8 mouse cellular contexts compared by ENCODE assay signal in the genomic region with DNA sequence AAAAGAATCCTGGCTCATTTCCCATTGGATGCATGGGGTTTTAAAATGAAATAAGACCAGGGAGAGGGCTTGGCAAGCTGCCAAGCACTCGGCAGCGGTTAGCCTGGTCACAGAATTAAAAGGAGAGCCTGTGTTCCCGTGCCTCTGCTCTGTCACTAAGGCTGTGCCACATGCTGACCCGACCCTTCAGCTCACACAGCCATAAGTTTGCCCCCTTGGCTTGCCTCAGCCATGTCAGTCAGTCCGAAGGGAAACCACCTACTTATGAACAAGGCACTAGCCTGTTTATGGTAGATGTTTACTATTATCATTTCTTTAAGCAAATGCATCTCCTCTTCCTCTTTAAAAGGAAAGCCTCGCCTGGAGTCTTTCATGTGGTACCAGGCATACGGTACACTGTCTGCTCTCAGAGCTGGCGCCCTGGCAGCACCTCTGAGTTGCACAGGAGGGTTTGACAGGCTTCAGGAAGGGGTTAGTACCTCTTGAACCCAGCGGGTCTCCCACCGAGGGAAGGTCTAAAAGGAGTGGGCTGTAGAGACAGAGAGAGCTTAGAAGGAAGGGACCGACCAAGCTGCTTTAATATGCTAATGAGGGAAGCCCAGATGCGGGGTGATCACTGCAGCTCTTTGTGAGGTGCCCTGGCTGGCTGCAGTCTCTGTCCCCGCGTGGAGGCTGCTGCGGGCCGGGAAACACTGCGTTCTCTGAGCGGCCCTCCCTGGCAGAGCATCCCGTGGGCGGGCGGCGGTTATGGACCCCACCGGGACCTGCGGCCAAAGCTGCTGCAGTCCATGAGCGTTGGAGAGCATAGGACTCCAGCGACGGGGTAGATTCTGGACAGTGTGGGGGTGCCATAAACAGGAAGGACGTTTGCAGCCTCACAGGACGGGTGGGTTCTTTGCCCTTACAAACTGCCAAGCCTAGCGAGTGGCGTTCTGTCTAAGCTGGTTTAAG. TPM values are rescaled to one million over a fixed set of nuclear protein-coding genes. Genes with fewer than 3 reads are reported as not detected.
DNase-seq lines count a peak whose midpoint lies in the region; ATAC-seq and TF ChIP-seq lines count a peak whose summit lies in the region.

No protein-coding gene starts in this region.

- peaks cover 6% of the 10 kb centered on the region; the same call in 1 of the 2 replicates for H3K4me1 ChIP-seq in heart, embryonic 11.5 days (ENCODE audit: control insufficient read depth, insufficient read depth, low read length)
- no peaks in the 10 kb centered on the region; the same call in 1 of the 2 replicates for H3K4me1 ChIP-seq in kidney, postnatal 0 days (replicated peaks; ENCODE audit: insufficient read depth, low read length)
- no peaks in the 10 kb centered on the region for H3K4me1 ChIP-seq in liver, embryonic 14.5 days (replicated peaks; ENCODE audit: control insufficient read depth in 2 of 2, insufficient read depth in 2 of 2, low read length in 1 of 2)

- no peaks in the 10 kb centered on the region for H3K27me3 ChIP-seq in heart, embryonic 11.5 days (ENCODE audit: control insufficient read depth, insufficient read depth, low read length)
- H3K27me3 ChIP-seq in kidney, postnatal 0 days (ENCODE audit: insufficient read depth, low read length), result no peaks in the 10 kb centered on the region
- no peaks in the 10 kb centered on the region for H3K27me3 ChIP-seq in liver, embryonic 14.5 days (ENCODE audit: control insufficient read depth, insufficient read depth, low read length)

- peak; percentile 4 for DNase-seq in ovary, postnatal 14 days (ENCODE audit: low spot score)
- no peak for DNase-seq in ovary, adult 18-20 months (ENCODE audit: low spot score)
- peak; percentile 58 for DNase-seq in kidney, postnatal 0 days (ENCODE audit: low spot score)
- DNase-seq in liver, embryonic 14.5 days (ENCODE audit: low read depth in 3 of 3, low spot score in 3 of 3), result no peak
- DNase-seq in right cerebral cortex, postnatal 25 days, result peak; percentile 60
- DNase-seq in urinary bladder, postnatal 10 days (ENCODE audit: low spot score), result no peak

- H3K4me2 ChIP-seq in heart, embryonic 11.5 days, result peak overlapping the region; percentile 81
- H3K4me2 ChIP-seq in kidney, postnatal 0 days (ENCODE audit: low read length), result peak overlapping the region; percentile 92
- peak overlapping the region; percentile 27 for H3K4me2 ChIP-seq in liver, embryonic 14.5 days (ENCODE audit: low read depth)

- peak overlapping the region; percentile 58 for H3K9ac ChIP-seq in heart, embryonic 11.5 days (ENCODE audit: low read depth, low read length)
- H3K9ac ChIP-seq in kidney, postnatal 0 days (ENCODE audit: low read depth, low read length), result peak overlapping the region; percentile 55
- H3K9ac ChIP-seq in liver, embryonic 14.5 days (replicated peaks), result no peak overlapping the region

- peak; percentile 50 for ATAC-seq in common myeloid progenitor, adult 5-6 weeks (replicated peaks; ENCODE audit: low read depth, poor library complexity, severe bottlenecking)
- peak; percentile 67; the same call in 1 of the 2 replicates for ATAC-seq in heart, embryonic 11.5 days (replicated peaks; ENCODE audit: insufficient number of reproducible peaks, low FRiP score, low TSS enrichment)
- ATAC-seq in kidney, postnatal 0 days (replicated peaks; ENCODE audit: low FRiP score, low read depth), result peak; percentile 69; the same call in 1 of the 2 replicates
- no peak for ATAC-seq in liver, embryonic 14.5 days (ENCODE audit: insufficient read depth)

- no peak for TF ChIP-seq CTCF in kidney, postnatal 0 days (IDR thresholded peaks at IDR 0.05; ENCODE audit: low read depth)
- TF ChIP-seq CTCF in liver, embryonic 14.5 days (IDR thresholded peaks at IDR 0.05; ENCODE audit: low read depth), result no peak

- no peak overlapping the region for H3K27ac ChIP-seq in heart, embryonic 11.5 days (ENCODE audit: low read depth, low read length)
- H3K27ac ChIP-seq in kidney, postnatal 0 days, result no peak overlapping the region
- no peak overlapping the region for H3K27ac ChIP-seq in liver, embryonic 14.5 days

- TF ChIP-seq EP300 in liver, embryonic 14.5 days (IDR thresholded peaks at IDR 0.05; ENCODE audit: low read depth), result no peak

- peak overlapping the region; percentile 45 for H3K4me3 ChIP-seq in heart, embryonic 11.5 days (ENCODE audit: low read depth, low read length)
- H3K4me3 ChIP-seq in kidney, postnatal 0 days (replicated peaks; ENCODE audit: low read depth, low read length), result peak overlapping the region; percentile 31
- no peak overlapping the region for H3K4me3 ChIP-seq in liver, embryonic 14.5 days (ENCODE audit: insufficient read depth in 1 of 2, low read depth in 2 of 2, low read length in 2 of 2)

- no peaks in the 10 kb centered on the region for H3K9me3 ChIP-seq in heart, embryonic 11.5 days (replicated peaks; ENCODE audit: control insufficient read depth, low read length)
- no peaks in the 10 kb centered on the region for H3K9me3 ChIP-seq in kidney, postnatal 0 days (replicated peaks; ENCODE audit: low read length)
- H3K9me3 ChIP-seq in liver, embryonic 14.5 days (ENCODE audit: control insufficient read depth, low read length), result no peaks in the 10 kb centered on the region

- H3K36me3 ChIP-seq in heart, embryonic 11.5 days (ENCODE audit: control insufficient read depth, insufficient read depth, low read length), result no peaks in the 10 kb centered on the region
- no peaks in the 10 kb centered on the region for H3K36me3 ChIP-seq in kidney, postnatal 0 days (ENCODE audit: insufficient read depth, low read length)
- no peaks in the 10 kb centered on the region for H3K36me3 ChIP-seq in liver, embryonic 14.5 days (replicated peaks; ENCODE audit: control insufficient read depth, insufficient read depth, low read depth)

- 4% methylated on average over 31 of the region's 31 CpGs for WGBS in heart, embryonic 11.5 days (ENCODE audit: insufficient replicate concordance)
- whole genome bisulfite sequencing in kidney, postnatal 0 days, result 2% methylated on average over 31 of the region's 31 CpGs
- 5% methylated on average over 31 of the region's 31 CpGs for WGBS in liver, embryonic 14.5 days (ENCODE audit: insufficient replicate concordance)

RNA-seq across cellular contexts. Expression of gene Slc35f1, which starts 14.0 kb away (rescaled TPM):
- total RNA-seq in common myeloid progenitor, adult 5-6 weeks (2017), result not detected in 2 replicates
- polyA plus RNA-seq in heart, embryonic 11.5 days (2014; fragmentation: Nextera tagmentation; extraction: Ambion mirVana), result 0.82 and 1.2 TPM in 2 replicates
- 2.1 and 2.2 TPM in 2 replicates for polyA plus RNA-seq in kidney, postnatal 0 days (2015; fragmentation: Nextera tagmentation; extraction: Ambion mirVana)
- polyA plus RNA-seq in liver, embryonic 14.5 days (2012; rRNA removed), result 0.01 and 0.06 TPM in 2 replicates
- not detected in 2 replicates for polyA plus RNA-seq in liver, embryonic 14.5 days (2014; fragmentation: Nextera tagmentation; extraction: Ambion mirVana)

Comparison
In these comparisons a context has a peak if more than half of its experiments do, and no peak if none do; other contexts are left out.
1. DNase-seq: peak in ovary, postnatal 14 days (single experiment), kidney, postnatal 0 days (single experiment) and right cerebral cortex, postnatal 25 days (single experiment); none in ovary, adult 18-20 months (single experiment), liver, embryonic 14.5 days (0 of 3) and urinary bladder, postnatal 10 days (single experiment).
2. H3K4me2 ChIP-seq: peak in every context shown above with its lines; median percentile 92 in kidney, postnatal 0 days; 81 in heart, embryonic 11.5 days; 27 in liver, embryonic 14.5 days.
3. H3K4me3 ChIP-seq: peak in heart, embryonic 11.5 days (single experiment) and kidney, postnatal 0 days (single experiment); none in liver, embryonic 14.5 days (0 of 2).